Mouse (Mus musculus): ENCODE data around the gene Plin1.

DNA sequence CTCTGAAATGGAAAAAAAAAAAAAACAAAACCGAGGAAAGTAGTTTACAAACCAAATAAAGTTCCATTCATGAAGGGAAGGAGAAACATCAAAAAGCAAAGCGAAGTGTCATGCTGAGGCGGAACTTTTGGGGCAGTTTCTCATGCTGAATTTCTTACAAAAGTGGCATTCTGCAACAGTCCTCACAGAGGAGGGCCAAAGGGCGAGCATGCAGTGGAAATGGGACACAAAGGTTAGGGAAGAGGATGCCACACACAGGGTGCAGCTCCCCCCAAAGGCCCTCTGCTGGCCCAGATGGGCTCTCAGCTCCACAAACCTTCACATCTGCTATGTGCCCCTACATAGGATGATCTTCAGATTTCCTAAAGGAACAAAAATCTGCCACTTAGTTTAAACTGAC, 7.6 kb upstream of the Plin1 start:
- TF ChIP-seq CTCF (IDR thresholded peaks at IDR 0.05; ENCODE audit: low read depth): no peak
- TF ChIP-seq EP300 (IDR thresholded peaks at IDR 0.05; ENCODE audit: low read depth): no peak
